Mouse (Mus musculus) MEL (cell line): Measurements from ENCODE around the gene Lsm2. TPM values are rescaled to one million over a fixed set of nuclear protein-coding genes. Genes with fewer than 3 reads are reported as not detected.

Source experiments
- DNase-seq: peaks from one replicate; pipeline ENCODE4 v3.0.0; 2011; ENCODE audit warnings: low read depth, low spot score
- H3K27ac ChIP-seq: 2 replicates; pipeline ENCODE4 v1.5.1; 2012; ENCODE audit warnings: low read depth, mild to moderate bottlenecking, control low read depth, low read length, moderate library complexity; ENCODE audit not compliant: control insufficient read depth
- H3K27me3 ChIP-seq, 2 experiments: fragments of 150-350 bp in 1 of 2; sonication (generic) in 1 of 2; 2 replicates each; pipeline ENCODE4 v1.6.1; 2012; ENCODE audit warnings: low read length in 2 of 2, mild to moderate bottlenecking in 2 of 2, improper control_type of control experiment in 1 of 2, moderate library complexity in 1 of 2; ENCODE audit not compliant: insufficient read depth in 2 of 2, control insufficient read depth in 1 of 2
- H3K36me3 ChIP-seq, 2 experiments: 2 replicates each; pipeline ENCODE4 v1.6.1; 2012 to 2014; ENCODE audit warnings: low read length in 2 of 2, improper control_type of control experiment in 1 of 2, inconsistent platforms in 1 of 2, mild to moderate bottlenecking in 1 of 2; ENCODE audit not compliant: insufficient read depth in 2 of 2, control insufficient read depth in 1 of 2
- H3K4me1 ChIP-seq, 2 experiments: fragments of 150-350 bp in 1 of 2; sonication (generic) in 1 of 2; 2 replicates each; pipeline ENCODE4 v1.6.1; 2012; ENCODE audit warnings: low read length in 2 of 2, improper control_type of control experiment in 1 of 2, mild to moderate bottlenecking in 1 of 2; ENCODE audit not compliant: insufficient read depth in 2 of 2, control insufficient read depth in 1 of 2
- H3K4me3 ChIP-seq, 2 experiments: fragments of 150-350 bp in 1 of 2; sonication (generic) in 1 of 2; 2 replicates each; pipeline ENCODE4 v1.5.1; 2012; ENCODE audit warnings: low read depth in 2 of 2, low read length in 2 of 2, mild to moderate bottlenecking in 2 of 2, moderate library complexity in 2 of 2, control low read depth in 1 of 2, improper control_type of control experiment in 1 of 2; ENCODE audit not compliant: control insufficient read depth in 1 of 2, insufficient read depth in 1 of 2
- H3K79me2 ChIP-seq: 2 replicates; pipeline ENCODE4 v1.6.1; 2012; ENCODE audit warnings: mild to moderate bottlenecking, low read length, moderate library complexity; ENCODE audit not compliant: control insufficient read depth, poor library complexity, insufficient read depth
- H3K9ac ChIP-seq: 2 replicates; pipeline ENCODE4 v1.6.1; 2012; ENCODE audit warnings: low read depth, mild to moderate bottlenecking, control low read depth, low read length, moderate library complexity; ENCODE audit not compliant: control insufficient read depth, poor library complexity, severe bottlenecking
- H3K9me3 ChIP-seq: fragments of 150-350 bp; sonication (generic); replicated peaks from 2 replicates; pipeline ENCODE4 v1.6.1; 2012; ENCODE audit warnings: mild to moderate bottlenecking, low read length, improper control_type of control experiment, moderate library complexity; ENCODE audit not compliant: insufficient read depth
- BHLHE40 ChIP-seq: IDR thresholded peaks from 2 replicates; pipeline ENCODE4 v1.6.1; 2012; ENCODE audit warnings: low read depth, mild to moderate bottlenecking, inconsistent platforms, low read length, improper control_type of control experiment, borderline replicate concordance
- CHD1 ChIP-seq: IDR thresholded peaks from 2 replicates; pipeline ENCODE4 v1.6.1; 2012; ENCODE audit warnings: low read depth, mild to moderate bottlenecking, inconsistent platforms, low read length, improper control_type of control experiment
- CHD2 ChIP-seq: IDR thresholded peaks from 2 replicates; pipeline ENCODE4 v1.6.1; 2011; ENCODE audit warnings: low read length, improper control_type of control experiment
- CTCF ChIP-seq, 3 experiments: IDR thresholded peaks in 2 of 3; conservative IDR thresholded peaks in 1 of 3; 2 replicates each; pipeline ENCODE4 v1.5.1; 2011 to 2012; ENCODE audit warnings: low read length in 3 of 3, low read depth in 2 of 3, mild to moderate bottlenecking in 2 of 3, improper control_type of control experiment in 1 of 3, inconsistent platforms in 1 of 3, mixed read lengths in 1 of 3, moderate library complexity in 1 of 3; ENCODE audit not compliant: control insufficient read depth in 1 of 3, insufficient read depth in 1 of 3, poor library complexity in 1 of 3, severe bottlenecking in 1 of 3
- E2F4 ChIP-seq: IDR thresholded peaks from 2 replicates; pipeline ENCODE4 v1.6.1; 2011; ENCODE audit warnings: low read depth, low read length, improper control_type of control experiment, borderline replicate concordance
- ELF1 ChIP-seq: IDR thresholded peaks from 2 replicates; pipeline ENCODE4 v1.6.1; 2014; ENCODE audit warnings: low read depth, mild to moderate bottlenecking, inconsistent platforms, low read length, improper control_type of control experiment, moderate library complexity
- EP300 ChIP-seq, 2 experiments: IDR thresholded peaks; 2 replicates each; pipeline ENCODE4 v1.6.1; 2011; ENCODE audit warnings: improper control_type of control experiment in 2 of 2, low read length in 2 of 2, low read depth in 1 of 2, mild to moderate bottlenecking in 1 of 2
- ETS1 ChIP-seq: IDR thresholded peaks from 2 replicates; pipeline ENCODE4 v1.6.1; 2012; ENCODE audit warnings: low read depth, mild to moderate bottlenecking, inconsistent platforms, low read length, improper control_type of control experiment, moderate library complexity
- GABPA ChIP-seq: IDR thresholded peaks from 2 replicates; pipeline ENCODE4 v1.6.1; 2012; ENCODE audit warnings: low read depth, mild to moderate bottlenecking, inconsistent platforms, low read length, improper control_type of control experiment, moderate library complexity
- GATA1 ChIP-seq: IDR thresholded peaks from 2 replicates; pipeline ENCODE4 v1.6.1; 2011; ENCODE audit warnings: low read depth, low read length, improper control_type of control experiment
- KAT2A ChIP-seq: conservative IDR thresholded peaks from 2 replicates; pipeline ENCODE4 v1.6.1; 2012; ENCODE audit warnings: low read depth, low read length, improper control_type of control experiment, inconsistent platforms
- MAFK ChIP-seq: IDR thresholded peaks from 2 replicates; pipeline ENCODE4 v1.6.1; 2011; ENCODE audit warnings: low read depth, mild to moderate bottlenecking, low read length, improper control_type of control experiment, borderline replicate concordance
- MAX ChIP-seq: IDR thresholded peaks from 2 replicates; pipeline ENCODE4 v1.6.1; 2011; ENCODE audit warnings: low read length, improper control_type of control experiment
- MAZ ChIP-seq: IDR thresholded peaks from 2 replicates; pipeline ENCODE4 v1.6.1; 2012; ENCODE audit warnings: low read depth, mild to moderate bottlenecking, inconsistent platforms, low read length, improper control_type of control experiment
- MEF2A ChIP-seq: IDR thresholded peaks from 2 replicates; pipeline ENCODE4 v1.6.1; 2014; ENCODE audit warnings: low read depth, mild to moderate bottlenecking, inconsistent platforms, low read length, improper control_type of control experiment; ENCODE audit not compliant: poor library complexity, insufficient replicate concordance, severe bottlenecking; ENCODE audit errors: extremely low read depth
- MXI1 ChIP-seq: IDR thresholded peaks from 2 replicates; pipeline ENCODE4 v1.6.1; 2011; ENCODE audit warnings: mild to moderate bottlenecking, low read depth, low read length, improper control_type of control experiment
- MYB ChIP-seq: IDR thresholded peaks from 2 replicates; pipeline ENCODE4 v1.6.1; 2011; ENCODE audit warnings: mild to moderate bottlenecking, low read depth, low read length, improper control_type of control experiment
- MYC ChIP-seq: IDR thresholded peaks from 2 replicates; pipeline ENCODE4 v1.6.1; 2011; ENCODE audit warnings: low read depth, mild to moderate bottlenecking, low read length, improper control_type of control experiment, moderate library complexity
- NELFE ChIP-seq: IDR thresholded peaks from 2 replicates; pipeline ENCODE4 v1.6.1; 2011; ENCODE audit warnings: low read depth, low read length, improper control_type of control experiment
- NRF1 ChIP-seq: IDR thresholded peaks from 2 replicates; pipeline ENCODE4 v1.6.1; 2014; ENCODE audit warnings: low read depth, mild to moderate bottlenecking, inconsistent platforms, low read length, improper control_type of control experiment, moderate library complexity; ENCODE audit not compliant: poor library complexity, insufficient read depth, severe bottlenecking
- POLR2AphosphoS2 ChIP-seq: IDR thresholded peaks from 2 replicates; pipeline ENCODE4 v1.6.1; 2011; ENCODE audit warnings: low read length, improper control_type of control experiment
- POLR2AphosphoS5 ChIP-seq: IDR thresholded peaks from 2 replicates; pipeline ENCODE4 v1.6.1; 2012; ENCODE audit warnings: low read depth, borderline replicate concordance, mild to moderate bottlenecking, inconsistent platforms, low read length, moderate library complexity, mixed read lengths
- RAD21 ChIP-seq: IDR thresholded peaks from 2 replicates; pipeline ENCODE4 v1.6.1; 2011; ENCODE audit warnings: mild to moderate bottlenecking, low read depth, low read length, improper control_type of control experiment
- RCOR1 ChIP-seq: IDR thresholded peaks from 2 replicates; pipeline ENCODE4 v1.6.1; 2012; ENCODE audit warnings: low read depth, mild to moderate bottlenecking, inconsistent platforms, low read length, improper control_type of control experiment
- TAL1 ChIP-seq: IDR thresholded peaks from 2 replicates; pipeline ENCODE4 v1.6.1; 2012; ENCODE audit warnings: mild to moderate bottlenecking, inconsistent platforms, low read length, moderate library complexity, mixed read lengths
- TBP ChIP-seq: IDR thresholded peaks from 2 replicates; pipeline ENCODE4 v1.8.0; 2011; ENCODE audit warnings: low read depth, low read length, improper control_type of control experiment
- TCF12 ChIP-seq: IDR thresholded peaks from 2 replicates; pipeline ENCODE4 v1.6.1; 2014; ENCODE audit warnings: low read depth, mild to moderate bottlenecking, inconsistent platforms, low read length, improper control_type of control experiment, moderate library complexity
- UBTF ChIP-seq: IDR thresholded peaks from 2 replicates; pipeline ENCODE4 v1.6.1; 2012; ENCODE audit warnings: low read depth, mild to moderate bottlenecking, inconsistent platforms, low read length, improper control_type of control experiment, moderate library complexity, borderline replicate concordance; ENCODE audit not compliant: insufficient read depth
- USF1 ChIP-seq: IDR thresholded peaks from 2 replicates; pipeline ENCODE4 v1.6.1; 2014; ENCODE audit warnings: low read depth, mild to moderate bottlenecking, inconsistent platforms, low read length, improper control_type of control experiment, moderate library complexity
- USF2 ChIP-seq, 2 experiments: IDR thresholded peaks; 2 replicates each; pipeline ENCODE4 v1.6.1; 2011 to 2012; ENCODE audit warnings: improper control_type of control experiment in 2 of 2, low read length in 2 of 2, borderline replicate concordance in 1 of 2, inconsistent platforms in 1 of 2, low read depth in 1 of 2, mild to moderate bottlenecking in 1 of 2; ENCODE audit not compliant: insufficient read depth in 1 of 2
- ZC3H11A ChIP-seq: IDR thresholded peaks from 2 replicates; pipeline ENCODE4 v1.6.1; 2012; ENCODE audit warnings: low read depth, mild to moderate bottlenecking, inconsistent platforms, low read length, improper control_type of control experiment
- ZKSCAN1 ChIP-seq: IDR thresholded peaks from 2 replicates; pipeline ENCODE4 v1.6.1; 2012; ENCODE audit warnings: low read depth, mild to moderate bottlenecking, inconsistent platforms, low read length, improper control_type of control experiment, moderate library complexity
- ZMIZ1 ChIP-seq: IDR thresholded peaks from 2 replicates; pipeline ENCODE4 v1.6.1; 2012; ENCODE audit warnings: low read depth, mild to moderate bottlenecking, inconsistent platforms, low read length, improper control_type of control experiment, moderate library complexity
- ZNF384 ChIP-seq: IDR thresholded peaks from 2 replicates; pipeline ENCODE4 v1.6.1; 2012; ENCODE audit warnings: low read depth, mild to moderate bottlenecking, inconsistent platforms, low read length, improper control_type of control experiment
- polyA plus RNA-seq, 2 experiments: library from polyadenylated mRNA; stranded (reverse) in 1 of 2; unstranded in 1 of 2; fragments of >175 nt in 1 of 2; fragments of >200 nt in 1 of 2; gene quantifications; 2 replicates each; pipeline versions ENCODE4 v1.2.1 to v1.2.4; 2012; ENCODE audit warnings: low replicate concordance in 2 of 2, low read depth in 1 of 2; ENCODE audit not compliant: insufficient read length in 2 of 2, insufficient read depth in 1 of 2, missing spikeins in 1 of 2
- total RNA-seq: library from RNA; depleted of rRNA; stranded (reverse); fragments of 300-350 nt; gene quantifications from 2 replicates; pipeline ENCODE4 v1.2.3, GENCODE M21; 2012

Gene Lsm2
- total and polyA plus RNA-seq, 3 experiments, result 57.9 to 180 TPM; not detected in 1

- DNase-seq, result peak; percentile 36
- H3K27ac ChIP-seq, result peak overlapping the region; percentile 90
- TF ChIP-seq POLR2AphosphoS5 (no peak), CHD1 (0 out of 2 replicates have a peak, but pooled peaks have one; percentile 85), MAZ (no peak), ETS1 (no peak), MXI1 (no peak), USF2 (IDR thresholded peaks at IDR 0.05; ENCODE audit: borderline replicate concordance in 1 of 2, insufficient read depth in 1 of 2, low read depth in 1 of 2, low read length in 2 of 2) (no peak), GABPA (no peak), EP300 (IDR thresholded peaks at IDR 0.05; ENCODE audit: low read depth in 1 of 2, low read length in 2 of 2) (no peak), ELF1 (no peak), ZMIZ1 (no peak), RCOR1 (no peak), NELFE (peak; percentile 17; the same call in 1 of the 2 replicates), MAX (no peak), CHD2 (no peak), USF1 (no peak), TAL1 (no peak), ZKSCAN1 (no peak), MAFK (no peak), MYC (peak; percentile 11; the same call in 1 of the 2 replicates), UBTF (no peak), MEF2A (no peak), TBP (no peak), BHLHE40 (no peak), KAT2A (no peak), CTCF (IDR thresholded peaks at IDR 0.05 in 2 of 3, conservative IDR thresholded peaks at IDR 0.05 in 1 of 3; ENCODE audit: control insufficient read depth in 1 of 3, insufficient read depth in 1 of 3, low read depth in 2 of 3, low read length in 3 of 3, poor library complexity in 1 of 3, severe bottlenecking in 1 of 3) (peak in 1 of 3 experiments; percentile 6; a peak in 1 of 6 replicates), RAD21 (no peak), E2F4 (no peak), ZC3H11A (no peak), MYB (no peak), ZNF384 (no peak), GATA1 (no peak), TCF12 (no peak), POLR2AphosphoS2 (peak; percentile 50), NRF1 (no peak)
These were observed 30.9 kb upstream of the Lsm2 start for GRCm38 (mm10) chr17:34950514-34951455.

More at GRCm38 (mm10) chr17:34950514-34951455, 30.9 kb upstream of the Lsm2 start:
- Histone ChIP-seq H3K4me1 (peaks cover 0 to 3% of the 10 kb centered on the region in 2 experiments; a peak in 1 of 4 replicates), H3K36me3 (peaks cover 0 to 11% of the 10 kb centered on the region in 2 experiments; a peak in 3 of 4 replicates), H3K9ac (peak overlapping the region; percentile 100), H3K4me3 (peak overlapping the region; percentile 64 to 99), H3K27me3 (no peaks in the 10 kb centered on the region), H3K9me3 (no peaks in the 10 kb centered on the region), H3K79me2 (peaks cover 22% of the 10 kb centered on the region)
